Mouse (Mus musculus): Measurements from ENCODE around the gene Mef2c. TPM values are rescaled to one million over a fixed set of nuclear protein-coding genes. Genes with fewer than 3 reads are reported as not detected.
A peak's percentile ranks its signal among the peaks of the same experiment; 100 is the strongest.

Mef2c gene
- polyA plus RNA-seq, 1 experiment = 16.7 TPM

DNA sequence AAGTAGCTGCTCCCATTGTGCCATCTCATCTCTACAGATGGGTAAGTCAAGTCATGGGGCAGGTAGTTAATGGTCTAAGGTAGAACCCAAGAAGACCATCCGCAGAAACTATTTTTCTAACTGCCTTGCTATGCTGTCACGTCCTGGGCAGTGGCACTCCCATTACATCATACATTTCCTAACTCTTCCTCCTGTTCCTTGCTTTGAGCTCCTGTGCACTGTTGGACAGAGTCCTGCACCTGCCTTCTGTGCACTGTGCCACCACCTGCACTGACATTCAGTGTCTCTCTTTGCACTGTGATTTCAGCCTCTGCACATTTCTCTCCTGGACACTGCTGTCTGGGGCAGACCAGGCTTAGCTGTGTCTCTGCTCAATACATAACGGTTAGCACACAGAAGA lies 134.9 kb downstream of the Mef2c start:
- TF ChIP-seq CTCF (IDR thresholded peaks at IDR 0.05; ENCODE audit: borderline replicate concordance, insufficient read depth, low read depth, low read length) (no peak), POLR2A (IDR thresholded peaks at IDR 0.05; ENCODE audit: borderline replicate concordance, insufficient read depth, low read length) (no peak)
- DNase-seq = no peak
- Histone ChIP-seq H3K27me3 (ENCODE audit: control insufficient read depth, insufficient read depth, low read length) (no peaks in the 10 kb centered on the region; the same call in 1 of the 2 replicates), H3K4me3 (replicated peaks; ENCODE audit: insufficient read depth, low read depth, low read length) (no peak overlapping the region), H3K27ac (ENCODE audit: insufficient read depth, low read length) (no peak overlapping the region), H3K4me1 (ENCODE audit: control insufficient read depth, insufficient read depth, low read length) (no peaks in the 10 kb centered on the region)
- WGBS = 84% methylated on average over 3 of the region's 3 CpGs

DNA sequence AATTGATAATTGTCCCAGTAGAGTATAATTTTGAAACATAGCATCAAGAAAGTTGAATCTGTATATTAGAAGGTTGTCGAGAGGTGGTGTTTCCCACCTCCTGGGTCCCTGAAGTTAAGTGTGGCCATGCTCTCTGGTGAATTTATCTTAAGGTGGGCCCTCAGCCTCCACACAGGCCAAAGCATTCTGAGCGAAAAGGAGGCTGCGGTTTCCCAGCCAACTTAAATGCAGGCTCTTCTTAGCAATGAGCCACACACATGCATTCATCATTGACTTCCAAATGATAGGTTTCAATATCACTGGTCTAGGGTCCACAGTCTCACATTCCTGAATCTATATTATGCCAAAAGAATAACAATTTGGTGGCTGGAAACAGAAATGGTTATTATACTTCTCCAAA lies 145.2 kb downstream of the Mef2c start:
- H3K4me3 ChIP-seq (replicated peaks; ENCODE audit: insufficient read depth, low read depth, low read length) = no peak overlapping the region
- no peaks in the 10 kb centered on the region for H3K4me1 ChIP-seq (ENCODE audit: control insufficient read depth, insufficient read depth, low read length)
- H3K27ac ChIP-seq (ENCODE audit: insufficient read depth, low read length) = no peak overlapping the region
- no peak for DNase-seq
- 89% methylated on average over 3 of the region's 3 CpGs for whole genome bisulfite sequencing
- H3K27me3 ChIP-seq (ENCODE audit: control insufficient read depth, insufficient read depth, low read length) = no peaks in the 10 kb centered on the region
- TF ChIP-seq CTCF (IDR thresholded peaks at IDR 0.05; ENCODE audit: borderline replicate concordance, insufficient read depth, low read depth, low read length) = no peak
- no peak for TF ChIP-seq POLR2A (IDR thresholded peaks at IDR 0.05; ENCODE audit: borderline replicate concordance, insufficient read depth, low read length)

DNA sequence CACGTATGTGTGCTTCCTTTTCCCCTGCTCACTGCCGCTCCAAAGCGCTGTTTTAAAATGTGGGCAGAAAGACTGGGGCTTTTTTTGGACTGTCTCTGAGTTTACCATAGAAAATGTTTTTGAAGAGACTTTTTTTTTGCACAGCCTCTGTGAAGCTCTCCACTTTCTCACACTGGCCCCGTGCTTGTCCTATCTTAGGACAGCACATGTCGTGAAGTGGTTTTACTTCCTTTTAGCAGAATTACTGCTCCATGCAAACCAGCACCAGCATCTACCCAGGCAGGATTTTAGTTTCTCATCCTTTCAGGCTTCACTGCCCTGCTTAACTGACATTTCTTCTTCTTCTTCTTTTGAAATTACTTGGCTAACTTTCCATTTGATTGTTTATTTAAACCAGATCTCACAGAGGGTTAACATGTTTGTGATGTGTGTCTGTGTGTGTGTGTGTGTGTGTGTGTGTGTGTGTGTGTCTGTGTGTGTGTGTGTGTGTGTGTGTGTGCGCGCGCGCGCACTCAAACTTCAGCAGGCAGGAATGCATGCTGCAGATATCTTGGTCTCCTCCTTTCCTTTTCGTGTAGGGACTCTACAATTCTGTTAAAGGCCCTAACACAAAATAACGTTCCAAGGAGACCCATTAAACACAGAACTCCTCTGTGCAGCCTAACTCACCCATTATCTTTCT lies 146.1 kb downstream of the Mef2c start:
- Histone ChIP-seq H3K4me3 (replicated peaks; ENCODE audit: insufficient read depth, low read depth, low read length) (no peak overlapping the region), H3K4me1 (ENCODE audit: control insufficient read depth, insufficient read depth, low read length) (no peaks in the 10 kb centered on the region), H3K27me3 (ENCODE audit: control insufficient read depth, insufficient read depth, low read length) (no peaks in the 10 kb centered on the region), H3K27ac (ENCODE audit: insufficient read depth, low read length) (no peak overlapping the region)
- no peak for TF ChIP-seq CTCF (IDR thresholded peaks at IDR 0.05; ENCODE audit: borderline replicate concordance, insufficient read depth, low read depth, low read length)
- no peak for TF ChIP-seq POLR2A (IDR thresholded peaks at IDR 0.05; ENCODE audit: borderline replicate concordance, insufficient read depth, low read length)
- 87% methylated on average over 12 of the region's 12 CpGs for WGBS
- DNase-seq = no peak

DNA sequence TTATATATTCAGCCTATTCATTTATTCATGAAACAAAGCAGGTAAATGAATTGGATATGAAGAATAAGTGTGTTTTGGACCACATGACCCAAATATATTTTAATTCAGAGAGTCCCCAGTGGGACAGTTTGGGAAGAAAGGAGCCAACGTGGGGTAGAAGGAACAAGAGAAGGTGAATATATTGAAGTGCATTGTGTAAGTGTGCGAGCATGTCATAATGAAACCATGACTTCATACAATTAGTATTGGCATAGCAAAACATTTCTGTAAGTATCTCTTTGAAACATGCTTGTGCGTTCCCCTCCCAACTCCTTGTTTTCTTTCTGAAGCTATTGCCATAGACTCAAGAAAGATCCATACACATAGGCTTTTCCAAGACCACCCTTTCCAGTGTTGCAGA lies 147.0 kb downstream of the Mef2c start:
- Histone ChIP-seq H3K27ac (ENCODE audit: insufficient read depth, low read length) (no peak overlapping the region), H3K4me1 (ENCODE audit: control insufficient read depth, insufficient read depth, low read length) (no peaks in the 10 kb centered on the region), H3K27me3 (ENCODE audit: control insufficient read depth, insufficient read depth, low read length) (no peaks in the 10 kb centered on the region), H3K4me3 (replicated peaks; ENCODE audit: insufficient read depth, low read depth, low read length) (no peak overlapping the region)
- TF ChIP-seq CTCF (IDR thresholded peaks at IDR 0.05; ENCODE audit: borderline replicate concordance, insufficient read depth, low read depth, low read length) (no peak), POLR2A (IDR thresholded peaks at IDR 0.05; ENCODE audit: borderline replicate concordance, insufficient read depth, low read length) (no peak)
- WGBS = 82% methylated on average over 3 of the region's 3 CpGs
- no peak for DNase-seq

DNA sequence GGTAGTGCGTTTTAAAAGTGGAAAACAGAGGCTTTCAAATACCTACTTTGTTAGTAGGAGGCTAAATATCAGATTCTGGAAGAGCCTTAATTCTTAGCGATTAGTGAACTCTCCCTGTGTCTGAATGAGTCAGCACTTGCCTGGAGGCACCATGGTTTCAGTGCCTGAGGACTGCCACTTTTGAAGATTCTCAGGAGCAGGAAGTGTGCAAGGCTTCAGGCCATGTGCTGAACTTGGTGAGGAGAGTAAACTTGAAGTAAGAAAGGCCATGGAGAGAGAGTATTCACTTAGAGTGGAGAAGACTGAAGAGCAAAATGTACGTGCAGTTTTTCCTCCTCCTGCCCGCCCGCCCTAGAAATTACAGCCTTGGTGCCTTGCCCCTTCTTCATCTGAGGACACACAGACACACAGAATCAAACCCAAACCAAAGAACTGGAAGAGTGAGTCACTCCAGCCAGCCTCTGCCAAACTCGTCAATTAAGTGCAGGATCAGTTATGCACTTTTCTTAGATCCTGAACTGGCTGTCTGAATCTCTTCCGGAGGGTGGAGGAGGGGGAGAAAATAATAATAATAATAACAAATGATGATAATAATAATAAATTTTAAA lies 148.2 kb downstream of the Mef2c start:
- 83% methylated on average over 7 of the region's 7 CpGs for WGBS
- Histone ChIP-seq H3K27ac (ENCODE audit: insufficient read depth, low read length) (no peak overlapping the region), H3K4me1 (ENCODE audit: control insufficient read depth, insufficient read depth, low read length) (no peaks in the 10 kb centered on the region), H3K4me3 (replicated peaks; ENCODE audit: insufficient read depth, low read depth, low read length) (no peak overlapping the region), H3K27me3 (ENCODE audit: control insufficient read depth, insufficient read depth, low read length) (no peaks in the 10 kb centered on the region)
- TF ChIP-seq CTCF (IDR thresholded peaks at IDR 0.05; ENCODE audit: borderline replicate concordance, insufficient read depth, low read depth, low read length) = no peak
- DNase-seq = no peak

DNA sequence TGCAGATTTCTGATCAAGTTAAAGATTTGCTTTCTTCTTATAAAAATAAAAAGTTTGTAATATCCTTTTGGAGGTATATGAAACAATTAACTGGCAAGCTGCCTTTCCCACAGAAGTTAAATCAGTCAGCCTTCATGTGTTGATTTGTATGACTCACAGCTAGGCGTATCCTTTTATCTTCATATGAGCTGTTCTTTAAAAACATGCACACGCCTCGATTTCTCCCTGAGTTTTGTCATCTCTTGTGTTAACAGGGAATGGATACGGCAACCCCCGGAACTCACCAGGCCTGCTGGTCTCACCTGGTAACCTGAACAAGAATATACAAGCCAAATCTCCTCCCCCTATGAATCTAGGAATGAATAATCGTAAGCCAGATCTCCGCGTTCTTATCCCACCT lies 148.7 kb downstream of the Mef2c start:
- Histone ChIP-seq H3K27ac (ENCODE audit: insufficient read depth, low read length) (no peak overlapping the region), H3K27me3 (ENCODE audit: control insufficient read depth, insufficient read depth, low read length) (no peaks in the 10 kb centered on the region), H3K4me3 (replicated peaks; ENCODE audit: insufficient read depth, low read depth, low read length) (no peak overlapping the region), H3K4me1 (ENCODE audit: control insufficient read depth, insufficient read depth, low read length) (no peaks in the 10 kb centered on the region)
- 77% methylated on average over 8 of the region's 8 CpGs for WGBS
- no peak for DNase-seq
- TF ChIP-seq POLR2A (IDR thresholded peaks at IDR 0.05; ENCODE audit: borderline replicate concordance, insufficient read depth, low read length) = no peak
- no peak for TF ChIP-seq CTCF (IDR thresholded peaks at IDR 0.05; ENCODE audit: borderline replicate concordance, insufficient read depth, low read depth, low read length)

DNA sequence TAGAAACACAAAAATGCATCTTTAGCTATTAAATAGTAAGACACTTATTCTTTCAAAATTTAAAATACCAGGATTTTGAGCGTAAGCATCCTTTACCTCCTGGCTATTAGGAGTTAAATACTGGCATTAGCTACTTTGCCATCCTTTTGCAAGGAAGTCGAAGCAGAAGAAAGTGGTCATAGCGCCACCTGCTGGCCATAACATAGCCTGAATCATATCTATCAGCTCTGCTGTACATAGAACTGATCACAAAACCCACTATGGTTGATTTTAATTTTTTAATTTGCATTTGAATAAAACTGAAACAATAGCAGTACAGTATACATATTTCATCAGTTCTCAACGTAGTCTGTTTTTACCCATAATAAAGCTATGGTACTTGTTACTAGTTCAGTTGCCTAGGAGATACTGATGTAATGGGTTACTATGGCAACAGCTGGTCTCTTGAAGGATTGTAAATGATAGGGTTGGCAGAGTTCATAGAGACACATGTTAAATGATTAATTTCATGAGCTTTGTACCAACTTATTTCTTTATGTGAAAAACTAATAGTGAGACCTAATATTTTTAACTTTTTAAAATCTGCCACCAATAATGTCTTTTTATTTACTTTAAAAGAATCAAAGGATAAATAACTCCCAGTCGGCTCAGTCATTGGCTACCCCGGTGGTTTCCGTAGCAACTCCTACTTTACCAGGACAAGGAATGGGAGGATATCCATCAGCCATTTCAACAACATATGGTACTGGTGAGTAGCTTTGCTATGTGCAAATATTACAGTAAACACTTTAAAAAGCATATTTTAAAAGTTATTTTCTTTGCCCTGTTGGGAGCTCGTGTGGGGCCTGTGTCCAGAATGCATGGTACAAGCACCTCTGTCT lies 151.3 kb downstream of the Mef2c start:
- H3K4me1 ChIP-seq (ENCODE audit: control insufficient read depth, insufficient read depth, low read length) = no peaks in the 10 kb centered on the region
- no peak overlapping the region for H3K27ac ChIP-seq (ENCODE audit: insufficient read depth, low read length)
- H3K27me3 ChIP-seq (ENCODE audit: control insufficient read depth, insufficient read depth, low read length) = no peaks in the 10 kb centered on the region
- H3K4me3 ChIP-seq (replicated peaks; ENCODE audit: insufficient read depth, low read depth, low read length) = no peak overlapping the region
- WGBS = 19% methylated on average over 8 of the region's 8 CpGs
- DNase-seq = peak; percentile 69 to 80
- no peak for TF ChIP-seq POLR2A (IDR thresholded peaks at IDR 0.05; ENCODE audit: borderline replicate concordance, insufficient read depth, low read length)
- TF ChIP-seq CTCF (IDR thresholded peaks at IDR 0.05; ENCODE audit: borderline replicate concordance, insufficient read depth, low read depth, low read length) = peak; percentile 55; the same call in 1 of the 2 replicates
